24 mouse cellular contexts compared by ENCODE assay signal in genomic region chr1:119685773-119686558, GRCm38 (mm10). TPM values are rescaled to one million over a fixed set of nuclear protein-coding genes. Genes with fewer than 3 reads are reported as not detected.
DNase-seq lines count a peak whose midpoint lies in the region; ATAC-seq and TF ChIP-seq lines count a peak whose summit lies in the region.
"Had no signal": no experiment of that assay in that cellular context is flagged by ENCODE, and none has a peak within 500 bp of the region (broad histone marks: within the 10 kb centered on the region; RNA-seq: fewer than 3 reads in every experiment).

No protein-coding gene starts in this region.

- H3K4me1 ChIP-seq in lung, embryonic 16.5 days (replicated peaks; ENCODE audit: control insufficient read depth, insufficient read depth, low read length) = no peaks in the 10 kb centered on the region
- H3K4me1 ChIP-seq in liver, postnatal 0 days (ENCODE audit: insufficient read depth) = no peaks in the 10 kb centered on the region
- H3K4me1 ChIP-seq in forebrain, embryonic 10.5 days = no peaks in the 10 kb centered on the region
- H3K4me1 ChIP-seq: embryonic facial prominence, embryonic 15.5 days; forebrain, embryonic 12.5 days; limb, embryonic 10.5 days; midbrain, embryonic 12.5 days; neural tube, embryonic 15.5 days had no signal

- ATAC-seq in lung, embryonic 16.5 days (ENCODE audit: low read depth) = peak; percentile 47; the same call in 1 of the 2 replicates
- ATAC-seq in common myeloid progenitor, adult 5-6 weeks (replicated peaks; ENCODE audit: low read depth, poor library complexity, severe bottlenecking) = peak; percentile 77
- no peak for ATAC-seq in liver, postnatal 0 days
- no peak for ATAC-seq in erythroblast, adult 5-6 weeks (replicated peaks; ENCODE audit: low FRiP score, poor library complexity, severe bottlenecking)
- ATAC-seq: hindbrain, embryonic 16.5 days had no signal

- intact Hi-C loops in gastrocnemius, adult 2 months (cut with DNase I) = no loop called here

- H3K9me3 ChIP-seq in lung, embryonic 16.5 days (ENCODE audit: control insufficient read depth, low read length) = no peaks in the 10 kb centered on the region
- no peaks in the 10 kb centered on the region for H3K9me3 ChIP-seq in liver, postnatal 0 days (ENCODE audit: low read length)
- no peaks in the 10 kb centered on the region for H3K9me3 ChIP-seq in forebrain, embryonic 10.5 days
- H3K9me3 ChIP-seq: embryonic facial prominence, embryonic 15.5 days; forebrain, embryonic 12.5 days; limb, embryonic 10.5 days; midbrain, embryonic 12.5 days; neural tube, embryonic 15.5 days had no signal

- WGBS in lung, embryonic 16.5 days = 88% methylated on average over 3 of the region's 3 CpGs
- WGBS in liver, postnatal 0 days (ENCODE audit: insufficient replicate concordance) = 82% methylated on average over 3 of the region's 3 CpGs
- WGBS in forebrain, embryonic 10.5 days = 86% methylated on average over 3 of the region's 3 CpGs

- H3K4me3 ChIP-seq in gastrocnemius, adult 2 months = no peak overlapping the region
- H3K4me3 ChIP-seq in lung, embryonic 16.5 days (ENCODE audit: low read length) = no peak overlapping the region
- no peak overlapping the region for H3K4me3 ChIP-seq in liver, postnatal 0 days (ENCODE audit: low read depth, low read length)
- H3K4me3 ChIP-seq in forebrain, embryonic 10.5 days = no peak overlapping the region
- H3K4me3 ChIP-seq: embryonic facial prominence, embryonic 15.5 days; forebrain, embryonic 12.5 days; limb, embryonic 10.5 days; midbrain, embryonic 12.5 days; neural tube, embryonic 15.5 days had no signal

- H3K27ac ChIP-seq in gastrocnemius, adult 2 months = no peak overlapping the region
- H3K27ac ChIP-seq in lung, embryonic 16.5 days (ENCODE audit: low read length) = no peak overlapping the region
- H3K27ac ChIP-seq in liver, postnatal 0 days (ENCODE audit: low read depth) = no peak overlapping the region
- H3K27ac ChIP-seq in forebrain, embryonic 10.5 days = no peak overlapping the region
- H3K27ac ChIP-seq: embryonic facial prominence, embryonic 15.5 days; forebrain, embryonic 12.5 days; limb, embryonic 10.5 days; midbrain, embryonic 12.5 days; neural tube, embryonic 15.5 days had no signal

- TF ChIP-seq EP300 in liver, postnatal 0 days (IDR thresholded peaks at IDR 0.05; ENCODE audit: low read depth) = peak; percentile 58

- no peak for DNase-seq in gastrocnemius, adult 2 months
- no peak for DNase-seq in gastrocnemius, adult 8-10 months (ENCODE audit: low spot score in 2 of 2)
- DNase-seq in lung, postnatal 10 days = no peak
- DNase-seq in liver, postnatal 0 days = no peak
- no peak for DNase-seq in forebrain, embryonic 10.5 days (ENCODE audit: extremely low spot score, low spot score)
- DNase-seq: adrenal gland, postnatal 25 days; cerebellum, adult 9-11 months; gastrocnemius, postnatal 36 days; heart, postnatal 14 days; kidney, adult 9 months; kidney, postnatal 4 days; lung, adult 2 months; thymus, postnatal 25 days had no signal

- no peak overlapping the region for H3K9ac ChIP-seq in lung, embryonic 16.5 days (ENCODE audit: low read length)
- H3K9ac ChIP-seq in liver, postnatal 0 days (replicated peaks) = no peak overlapping the region
- H3K9ac ChIP-seq: embryonic facial prominence, embryonic 15.5 days; forebrain, embryonic 12.5 days; midbrain, embryonic 12.5 days; neural tube, embryonic 15.5 days had no signal

- TF ChIP-seq CTCF in gastrocnemius, adult 2 months (IDR thresholded peaks at IDR 0.05) = peak; percentile 33
- no peak for TF ChIP-seq CTCF in liver, postnatal 0 days (IDR thresholded peaks at IDR 0.05; ENCODE audit: low read depth)

- H3K36me3 ChIP-seq in lung, embryonic 16.5 days (ENCODE audit: control insufficient read depth, insufficient read depth, low read length) = peaks cover 3% of the 10 kb centered on the region; the same call in 1 of the 2 replicates
- H3K36me3 ChIP-seq in liver, postnatal 0 days (replicated peaks; ENCODE audit: insufficient read depth, low read length) = peaks cover 3% of the 10 kb centered on the region; the same call in 1 of the 2 replicates
- H3K36me3 ChIP-seq in forebrain, embryonic 10.5 days (replicated peaks) = peaks cover 53% of the 10 kb centered on the region

- H3K27me3 ChIP-seq in lung, embryonic 16.5 days (ENCODE audit: control insufficient read depth, insufficient read depth, low read depth, low read length) = no peaks in the 10 kb centered on the region
- no peaks in the 10 kb centered on the region for H3K27me3 ChIP-seq in liver, postnatal 0 days (ENCODE audit: insufficient read depth, low read length)
- no peaks in the 10 kb centered on the region for H3K27me3 ChIP-seq in forebrain, embryonic 10.5 days (ENCODE audit: poor library complexity, severe bottlenecking)
- H3K27me3 ChIP-seq: CH12.LX; embryonic facial prominence, embryonic 15.5 days; forebrain, embryonic 12.5 days; midbrain, embryonic 12.5 days; neural tube, embryonic 15.5 days had no signal

- H3K4me2 ChIP-seq in lung, embryonic 16.5 days (ENCODE audit: low read depth, low read length) = no peak overlapping the region
- no peak overlapping the region for H3K4me2 ChIP-seq in liver, postnatal 0 days (ENCODE audit: low read depth, low read length)
- H3K4me2 ChIP-seq: embryonic facial prominence, embryonic 15.5 days; forebrain, embryonic 12.5 days; heart, embryonic 11.5 days; midbrain, embryonic 12.5 days; neural tube, embryonic 15.5 days had no signal

RNA-seq across cellular contexts. Expression of gene Epb41l5, which starts 37.2 kb away (rescaled TPM):
- total RNA-seq in gastrocnemius, adult 2 months (2021) = 1 to 10 TPM; 3.2 to 3.9 TPM
- 1 to 10 TPM; 4.4 to 5.9 (median 5.6) TPM for total RNA-seq in gastrocnemius, adult 8-10 months (2022)
- 43.7 and 47.7 TPM in 2 replicates for polyA plus RNA-seq in lung, embryonic 16.5 days (2015; fragmentation: Nextera tagmentation; extraction: Ambion mirVana)
- total RNA-seq in common myeloid progenitor, adult 5-6 weeks (2017) = 2.1 and 7.8 TPM in 2 replicates
- polyA plus RNA-seq in liver, postnatal 0 days (2015; fragmentation: Nextera tagmentation; extraction: Ambion mirVana) = 25.5 and 27.4 TPM in 2 replicates
- total RNA-seq in erythroblast, adult 5-6 weeks (2015; ENCODE audit: low replicate concordance) = 0.42 TPM in 1 of 2 replicates, not detected in the other
- not detected in 2 replicates for total RNA-seq in erythroblast, adult 5-6 weeks (2017; ENCODE audit: low replicate concordance)
- 49.2 and 51.4 TPM in 2 replicates for polyA plus RNA-seq in forebrain, embryonic 10.5 days (2016; fragmentation: Nextera tagmentation; extraction: Ambion mirVana)

Comparison
In these comparisons a context has a peak if more than half of its experiments do, and no peak if none do; other contexts are left out.
1. ATAC-seq: peak in lung, embryonic 16.5 days (single experiment) and common myeloid progenitor, adult 5-6 weeks (single experiment); none in liver, postnatal 0 days (single experiment) and erythroblast, adult 5-6 weeks (single experiment).